Mouse (Mus musculus) urinary bladder, postnatal 25 days (tissue): Measurements from ENCODE around the gene Nr2f6.
"Not testable (repeated sequence)": the region's sequence is repeated elsewhere in the genome, so short reads cannot be mapped to it uniquely, and the experiment has no call there.

ENCODE experiments used
- DNase-seq: peaks from one replicate; pipeline ENCODE4 v3.0.0; 2022; ENCODE audit warnings: low spot score

The Nr2f6 gene

GRCm38 (mm10) chr8:71366771-71367528 lies 14.8 kb downstream of the Nr2f6 start, which contains the start of gene Use1:
Use1 (plus strand) TSS chr8:71366848.
- DNase-seq = peak; percentile 88

DNA sequence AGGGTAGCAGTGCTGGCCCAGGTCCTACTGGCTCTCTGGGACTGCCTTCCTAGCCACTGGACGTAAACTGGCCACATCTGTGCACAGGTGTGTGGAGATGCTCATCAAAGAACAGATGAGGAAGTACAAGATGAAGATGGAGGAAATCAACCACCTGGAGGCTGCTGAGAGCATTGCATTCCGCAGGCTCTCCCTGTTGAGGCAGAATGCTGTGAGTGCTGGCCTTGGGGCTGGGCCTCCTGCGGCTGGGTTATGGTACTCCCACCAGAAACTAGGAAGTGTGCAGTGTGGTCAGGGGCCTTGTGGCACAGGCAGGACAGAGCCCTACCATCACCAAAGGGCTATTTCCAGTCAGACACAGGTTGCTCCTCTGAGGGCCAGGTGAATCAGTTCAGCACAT lies 23.7 kb downstream of the Nr2f6 start:
- no peak for DNase-seq

DNA sequence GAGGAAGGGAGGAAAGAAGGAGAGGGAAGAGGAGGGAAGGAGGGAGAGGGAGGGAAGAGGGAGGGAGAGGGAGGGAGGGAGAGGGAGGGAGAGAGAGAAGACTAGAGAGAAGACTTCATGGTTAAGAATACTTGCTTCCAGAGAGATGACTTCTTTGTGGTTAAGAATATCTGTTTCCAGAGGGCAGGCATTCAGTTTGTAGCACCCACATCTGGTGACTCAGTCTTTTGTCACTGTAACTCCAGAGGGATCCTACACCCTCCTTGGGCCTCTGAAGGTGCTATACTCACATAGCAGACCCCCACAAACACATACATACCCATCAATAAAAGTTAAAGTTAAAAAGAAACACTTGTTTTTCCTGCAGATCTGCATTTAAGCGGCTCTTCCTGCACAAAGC lies 30.2 kb downstream of the Nr2f6 start:
- no peak for DNase-seq

DNA sequence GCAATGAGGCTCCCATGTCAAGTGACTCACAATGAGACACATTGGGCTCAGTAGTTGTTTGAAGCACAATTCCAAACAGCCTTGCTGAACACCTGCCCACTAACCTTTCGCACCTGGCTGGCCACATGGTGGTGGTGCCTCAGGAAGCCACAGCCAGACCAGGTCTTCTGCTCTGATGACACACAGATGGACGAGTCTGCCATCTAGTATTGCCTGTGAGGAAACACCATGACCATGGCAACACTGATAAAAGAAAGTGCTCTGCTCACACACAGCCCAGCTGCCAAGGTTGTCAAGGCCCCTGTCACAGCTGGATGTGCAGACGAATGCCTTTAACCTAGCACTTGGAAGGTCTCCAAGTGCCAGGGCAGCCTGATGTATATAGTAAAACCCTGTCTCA lies 30.6 kb downstream of the Nr2f6 start:
- no peak for DNase-seq

- no peak for DNase-seq
Measured at GRCm38 (mm10) chr8:71346581-71346980, 35.2 kb downstream of the Nr2f6 start.

- DNase-seq = peak; percentile 17
Measured at GRCm38 (mm10) chr8:71340625-71341024, 41.1 kb downstream of the Nr2f6 start.

- not testable (repeated sequence) for DNase-seq
Measured at GRCm38 (mm10) chr8:71337834-71338233, 43.9 kb downstream of the Nr2f6 start.

- no peak for DNase-seq
Measured at GRCm38 (mm10) chr8:71324848-71325247, 56.9 kb downstream of the Nr2f6 start.
